ENCODE assay signal across 34 mouse cellular contexts in the genomic region with DNA sequence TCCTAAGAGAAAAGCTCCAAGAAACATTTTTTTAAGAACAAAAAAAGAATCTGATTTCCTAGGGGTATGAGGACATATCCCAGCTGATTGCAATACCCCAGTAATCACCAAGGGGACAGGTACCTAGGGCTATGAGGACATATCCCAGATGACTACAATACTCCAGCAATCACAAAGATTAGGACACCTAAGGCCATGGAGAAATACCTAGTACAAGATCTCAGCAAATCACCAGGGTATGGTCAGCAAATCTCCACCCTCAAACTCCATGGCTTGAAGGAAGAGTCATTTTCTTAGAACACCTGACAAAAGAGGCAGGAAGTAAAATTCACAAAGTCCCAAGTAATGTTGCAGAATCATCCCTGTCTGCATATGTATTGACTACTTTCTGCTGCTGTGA. TPM values are rescaled to one million over a fixed set of nuclear protein-coding genes. Genes with fewer than 3 reads are reported as not detected.
DNase-seq lines count a peak whose midpoint lies in the region; ATAC-seq and TF ChIP-seq lines count a peak whose summit lies in the region.
"Had no signal": no experiment of that assay in that cellular context is flagged by ENCODE, and none has a peak within 500 bp of the region (broad histone marks: within the 10 kb centered on the region; RNA-seq: fewer than 3 reads in every experiment).

No protein-coding gene starts in this region.

- H3K4me1 ChIP-seq in heart, embryonic 15.5 days (replicated peaks): peaks cover 74% of the 10 kb centered on the region
- peaks cover 26% of the 10 kb centered on the region for H3K4me1 ChIP-seq in bone marrow macrophage, adult 2 months (ENCODE audit: control insufficient read depth, insufficient read depth, low read length)
- H3K4me1 ChIP-seq: forebrain, embryonic 12.5 days; intestine, embryonic 15.5 days had no signal

- TF ChIP-seq CTCF in bone marrow macrophage, adult 2 months (IDR thresholded peaks at IDR 0.05; ENCODE audit: low read depth, low read length): no peak

- no peak for ATAC-seq in heart, embryonic 15.5 days (replicated peaks; ENCODE audit: insufficient number of reproducible peaks, insufficient read depth, low FRiP score, low read depth)
- 0 out of 2 replicates have a peak, but pooled peaks have one; percentile 35 for ATAC-seq in granulocyte monocyte progenitor cell, adult 5-6 weeks (replicated peaks; ENCODE audit: poor library complexity, severe bottlenecking)
- ATAC-seq: forebrain, embryonic 15.5 days; hindbrain, embryonic 16.5 days; intestine, embryonic 15.5 days; Patski had no signal

- peak overlapping the region; percentile 32; the same call in 1 of the 2 replicates for H3K27ac ChIP-seq in heart, embryonic 15.5 days
- peak overlapping the region; percentile 35; the same call in 1 of the 2 replicates for H3K27ac ChIP-seq in bone marrow macrophage, adult 2 months (ENCODE audit: insufficient read depth, low read depth, low read length)
- H3K27ac ChIP-seq: embryonic facial prominence, embryonic 10.5 days; embryonic facial prominence, embryonic 13.5 days; forebrain, embryonic 12.5 days; forebrain, embryonic 15.5 days; hindbrain, embryonic 10.5 days; hindbrain, embryonic 13.5 days; intestine, embryonic 15.5 days; kidney, embryonic 15.5 days had no signal

- intact Hi-C loops in heart, postnatal 25 days (cut with DNase I): loop anchor here (5.0 kb wide), 1 partner anchor 47 kb away; no protein-coding TSS in a partner anchor
- intact Hi-C loops in heart, postnatal 14 days (cut with DNase I): no loop called here

- H3K9me3 ChIP-seq in heart, embryonic 15.5 days (replicated peaks): no peaks in the 10 kb centered on the region
- H3K9me3 ChIP-seq: embryonic facial prominence, embryonic 10.5 days; embryonic facial prominence, embryonic 13.5 days; forebrain, embryonic 12.5 days; forebrain, embryonic 15.5 days; G1E; hindbrain, embryonic 10.5 days; hindbrain, embryonic 13.5 days; intestine, embryonic 15.5 days; kidney, embryonic 15.5 days had no signal

- no peak overlapping the region for H3K9ac ChIP-seq in heart, embryonic 15.5 days
- H3K9ac ChIP-seq: embryonic facial prominence, embryonic 13.5 days; forebrain, embryonic 12.5 days; forebrain, embryonic 15.5 days; hindbrain, embryonic 13.5 days; intestine, embryonic 15.5 days; kidney, embryonic 15.5 days had no signal

- no peaks in the 10 kb centered on the region for H3K27me3 ChIP-seq in heart, embryonic 15.5 days
- H3K27me3 ChIP-seq: CH12.LX; embryonic facial prominence, embryonic 13.5 days; forebrain, embryonic 12.5 days; forebrain, embryonic 15.5 days; hindbrain, embryonic 13.5 days; intestine, embryonic 15.5 days; kidney, embryonic 15.5 days; Patski had no signal

- H3K4me3 ChIP-seq in heart, embryonic 15.5 days: no peak overlapping the region
- H3K4me3 ChIP-seq in bone marrow macrophage, adult 2 months (ENCODE audit: insufficient read depth, low read length): no peak overlapping the region
- H3K4me3 ChIP-seq: embryonic facial prominence, embryonic 10.5 days; embryonic facial prominence, embryonic 13.5 days; erythroblast, embryonic 14.5 days; forebrain, embryonic 12.5 days; forebrain, embryonic 15.5 days; hindbrain, embryonic 10.5 days; hindbrain, embryonic 13.5 days; intestine, embryonic 15.5 days; kidney, embryonic 15.5 days had no signal

- 0 out of 2 replicates have a peak, but pooled peaks cover 3% of the 10 kb centered on the region for H3K36me3 ChIP-seq in heart, embryonic 15.5 days
- H3K36me3 ChIP-seq: embryonic facial prominence, embryonic 10.5 days; embryonic facial prominence, embryonic 13.5 days; forebrain, embryonic 12.5 days; forebrain, embryonic 15.5 days; G1E; hindbrain, embryonic 10.5 days; hindbrain, embryonic 13.5 days; intestine, embryonic 15.5 days had no signal

- peak; percentile 72 for DNase-seq in heart, adult 11 months
- no peak for DNase-seq in heart, postnatal 25 days (ENCODE audit: low spot score)
- no peak for DNase-seq in heart, postnatal 14 days
- no peak for DNase-seq in embryo, embryonic 10.5 days (ENCODE audit: low spot score)
- no peak for DNase-seq in adrenal gland, adult 18-20 months (ENCODE audit: low spot score in 2 of 2)
- DNase-seq: adrenal gland, adult 2 months; adrenal gland, postnatal 14 days; B cell, adult 2 months; cerebellum, adult 11 months; cerebellum, adult 2 months; cerebellum, adult 9-11 months; cerebellum, postnatal 25 days; embryo, embryonic 11 days; gastrocnemius, postnatal 10 days; heart, postnatal 10 days; kidney, adult 11 months; kidney, adult 8-10 months had no signal

- H3K4me2 ChIP-seq in heart, embryonic 15.5 days: no peak overlapping the region
- H3K4me2 ChIP-seq: embryonic facial prominence, embryonic 13.5 days; forebrain, embryonic 12.5 days; forebrain, embryonic 15.5 days; heart, embryonic 11.5 days; hindbrain, embryonic 13.5 days; intestine, embryonic 15.5 days; kidney, embryonic 15.5 days had no signal

- no peak for TF ChIP-seq POLR2A in bone marrow macrophage, adult 2 months (IDR thresholded peaks at IDR 0.05; ENCODE audit: borderline replicate concordance, low read depth, low read length)

RNA-seq across cellular contexts. Expression of a gene that starts 32.4 kb away (rescaled TPM):
- total RNA-seq in heart, postnatal 25 days (2021): 100 to 1,000 TPM; 110 to 116 TPM
- 138 and 147 TPM in 2 replicates for polyA plus RNA-seq in heart, embryonic 15.5 days (2015; fragmentation: Nextera tagmentation; extraction: Ambion mirVana)
- 100 to 1,000 TPM; 128 to 131 TPM for total RNA-seq in heart, postnatal 14 days (2021)
- 90.2 and 117 TPM in 2 replicates for polyA plus RNA-seq in bone marrow macrophage, adult 2 months (2012; ENCODE audit: insufficient read depth, insufficient read length, missing spikeins)
- total RNA-seq in granulocyte monocyte progenitor cell, adult 5-6 weeks (2014; fragmentation: Nextera tagmentation): 13.1 and 17.2 TPM in 2 replicates
- total RNA-seq in granulocyte monocyte progenitor cell, adult 5-6 weeks (2017): 9.7 and 12.1 TPM in 2 replicates
- 10 to 100 TPM; 72.6 to 94.3 TPM for total RNA-seq in adrenal gland, adult 18-20 months (2021)
- polyA plus RNA-seq: G1E had no signal

Comparison
In these comparisons a context has a peak if more than half of its experiments do, and no peak if none do; other contexts are left out.
1. RNA of a gene that starts 32.4 kb away (total RNA-seq): 128 to 131 TPM in heart, postnatal 14 days, 110 to 116 TPM in heart, postnatal 25 days and 72.6 to 94.3 TPM in adrenal gland, adult 18-20 months; 9.7 to 17.2 TPM in granulocyte monocyte progenitor cell, adult 5-6 weeks; every median in the first group is over 4 times any median in the second.